Mouse (Mus musculus) liver, embryonic 16.5 days (tissue): ENCODE results near the gene Gm17428. TPM values are rescaled to one million over a fixed set of nuclear protein-coding genes. Genes with fewer than 3 reads are reported as not detected.

Experiments
- ATAC-seq: fragments of 200-750 bp; cut with Nextera tagmentation; 2 replicates; pipeline ENCODE4 v1.8.0; 2017; ENCODE audit warnings: low read depth, mild to moderate bottlenecking, moderate number of reproducible peaks, moderate library complexity
- H3K27ac ChIP-seq: fragments of 300-500 bp; sonication (generic); 2 replicates; pipeline ENCODE4 v1.5.1; 2014; ENCODE audit warnings: mild to moderate bottlenecking, low read length
- H3K27me3 ChIP-seq: fragments of 300-500 bp; sonication (generic); 2 replicates; pipeline ENCODE4 v1.6.1; 2014; ENCODE audit warnings: low read depth, low read length, mixed read lengths; ENCODE audit not compliant: control insufficient read depth, insufficient read depth
- H3K36me3 ChIP-seq: fragments of 300-500 bp; sonication (generic); 2 replicates; pipeline ENCODE4 v1.6.1; 2014; ENCODE audit warnings: mild to moderate bottlenecking; ENCODE audit not compliant: control insufficient read depth, insufficient read depth
- H3K4me1 ChIP-seq: fragments of 300-500 bp; sonication (generic); 2 replicates; pipeline ENCODE4 v1.6.1; 2014; ENCODE audit warnings: low read depth, low read length, mixed read lengths; ENCODE audit not compliant: control insufficient read depth
- H3K4me2 ChIP-seq: fragments of 300-500 bp; sonication (generic); 2 replicates; pipeline ENCODE4 v1.6.1; 2014; ENCODE audit warnings: low read depth, low read length, mixed read lengths
- H3K4me3 ChIP-seq: fragments of 300-500 bp; sonication (generic); 2 replicates; pipeline ENCODE4 v1.5.1; 2014; ENCODE audit warnings: low read depth, mild to moderate bottlenecking, low read length
- H3K9ac ChIP-seq: fragments of 300-500 bp; sonication (generic); 2 replicates; pipeline ENCODE4 v1.6.1; 2014; ENCODE audit warnings: low read depth, low read length
- H3K9me3 ChIP-seq: fragments of 300-500 bp; sonication (generic); replicated peaks from 2 replicates; pipeline ENCODE4 v1.6.1; 2016; ENCODE audit warnings: low read length; ENCODE audit not compliant: control insufficient read depth
- WGBS: fragments of 180-500 bp; shearing (Covaris S2); extraction: QIAGEN DNeasy Blood & Tissue Kit; methylation state at CpG from one replicate; pipeline ENCODE4 v1.1.7; 2014; ENCODE audit not compliant: insufficient replicate concordance; 5-methylcytosine and 5-hydroxymethylcytosine counted together
- polyA plus RNA-seq: library from polyadenylated mRNA; unstranded; fragments of >200 nt; fragmentation: Nextera tagmentation; extraction: Ambion mirVana; gene quantifications from 2 replicates; pipeline ENCODE4 v1.2.1, GENCODE M21; 2015

Gene Gm17428
- polyA plus RNA-seq, 1 experiment from 2014 or later: not detected

GRCm38 (mm10) chr14:55007120-55007908, 30.6 kb downstream of the Gm17428 start:
- 63% methylated on average over 9 of the region's 9 CpGs for WGBS
- Histone ChIP-seq H3K9ac (no peak overlapping the region), H3K4me1 (peaks cover 4% of the 10 kb centered on the region), H3K4me2 (no peak overlapping the region), H3K27me3 (no peaks in the 10 kb centered on the region), H3K9me3 (no peaks in the 10 kb centered on the region), H3K4me3 (no peak overlapping the region), H3K36me3 (no peaks in the 10 kb centered on the region), H3K27ac (no peak overlapping the region)
- no peak for ATAC-seq

- H3K4me3 ChIP-seq: no peak overlapping the region
- H3K9ac ChIP-seq: no peak overlapping the region
- no peak for ATAC-seq
- H3K4me2 ChIP-seq: no peak overlapping the region
- WGBS: 61% methylated on average over 8 of the region's 8 CpGs
- no peaks in the 10 kb centered on the region for H3K36me3 ChIP-seq
- peaks cover 4% of the 10 kb centered on the region for H3K4me1 ChIP-seq
- H3K27me3 ChIP-seq: no peaks in the 10 kb centered on the region
- no peak overlapping the region for H3K27ac ChIP-seq
- no peaks in the 10 kb centered on the region for H3K9me3 ChIP-seq
Measured at GRCm38 (mm10) chr14:55008417-55008816, 31.7 kb downstream of the Gm17428 start.

GRCm38 (mm10) chr14:55011116-55011515, 34.4 kb downstream of the Gm17428 start:
- H3K9me3 ChIP-seq: no peaks in the 10 kb centered on the region
- no peaks in the 10 kb centered on the region for H3K27me3 ChIP-seq
- ATAC-seq: no peak
- no peak overlapping the region for H3K9ac ChIP-seq
- no peak overlapping the region for H3K4me2 ChIP-seq
- 59% methylated on average over 4 of the region's 4 CpGs for WGBS
- H3K4me1 ChIP-seq: peaks cover 5% of the 10 kb centered on the region
- H3K4me3 ChIP-seq: no peak overlapping the region
- H3K27ac ChIP-seq: no peak overlapping the region
- no peaks in the 10 kb centered on the region for H3K36me3 ChIP-seq

- ATAC-seq: peak; percentile 33
Measured at GRCm38 (mm10) chr14:55014591-55014990, 37.9 kb downstream of the Gm17428 start.

GRCm38 (mm10) chr14:55014991-55015766, 38.4 kb downstream of the Gm17428 start, which contains the start of gene Ngdn:
Gene Ngdn (plus strand): TSS chr14:55015454.
- H3K4me1 ChIP-seq: peaks cover 9% of the 10 kb centered on the region
- H3K4me2 ChIP-seq: peak within 1 kb of the TSS; percentile 97
- H3K4me3 ChIP-seq: peak within 1 kb of the TSS; percentile 95
- under 1% methylated on average over 36 of the region's 36 CpGs for WGBS
- H3K9me3 ChIP-seq: no peaks in the 10 kb centered on the region
- H3K9ac ChIP-seq: peak within 1 kb of the TSS; percentile 84
- H3K27ac ChIP-seq: peak within 1 kb of the TSS; percentile 86
- H3K36me3 ChIP-seq: peaks cover 7% of the 10 kb centered on the region; the same call in 1 of the 2 replicates
- no peaks in the 10 kb centered on the region for H3K27me3 ChIP-seq
- peak; percentile 94 for ATAC-seq

More at GRCm38 (mm10) chr14:55014591-55014990, 37.9 kb downstream of the Gm17428 start:
- no peaks in the 10 kb centered on the region for H3K27me3 ChIP-seq
- H3K36me3 ChIP-seq: peaks cover 7% of the 10 kb centered on the region; the same call in 1 of the 2 replicates
- peak overlapping the region; percentile 85 for H3K27ac ChIP-seq
- H3K9ac ChIP-seq: peak overlapping the region; percentile 82
- peak overlapping the region; percentile 95 for H3K4me3 ChIP-seq
- no peaks in the 10 kb centered on the region for H3K9me3 ChIP-seq
- under 1% methylated on average over 27 of the region's 27 CpGs for WGBS
- H3K4me1 ChIP-seq: peaks cover 9% of the 10 kb centered on the region
- H3K4me2 ChIP-seq: peak overlapping the region; percentile 97

- H3K27ac ChIP-seq: peak overlapping the region; percentile 86
- no peaks in the 10 kb centered on the region for H3K9me3 ChIP-seq
- under 1% methylated on average over 17 of the region's 17 CpGs for WGBS
- H3K4me2 ChIP-seq: peak overlapping the region; percentile 97
- H3K9ac ChIP-seq: peak overlapping the region; percentile 84
- peaks cover 7% of the 10 kb centered on the region for H3K36me3 ChIP-seq
- no peaks in the 10 kb centered on the region for H3K27me3 ChIP-seq
- H3K4me1 ChIP-seq: peaks cover 9% of the 10 kb centered on the region
- no peak; the same call in 1 of the 2 replicates for ATAC-seq
- H3K4me3 ChIP-seq: peak overlapping the region; percentile 95
Measured at GRCm38 (mm10) chr14:55015767-55016111, 39.0 kb downstream of the Gm17428 start.

GRCm38 (mm10) chr14:55016876-55017275, 40.1 kb downstream of the Gm17428 start:
- H3K27me3 ChIP-seq: no peaks in the 10 kb centered on the region
- H3K4me2 ChIP-seq: no peak overlapping the region
- no peak for ATAC-seq
- H3K4me3 ChIP-seq: no peak overlapping the region
- no peak overlapping the region for H3K27ac ChIP-seq
- H3K36me3 ChIP-seq: peaks cover 16% of the 10 kb centered on the region
- no peak overlapping the region for H3K9ac ChIP-seq
- H3K9me3 ChIP-seq: no peaks in the 10 kb centered on the region
- 80% methylated on average over 16 of the region's 16 CpGs for whole genome bisulfite sequencing
- peaks cover 9% of the 10 kb centered on the region for H3K4me1 ChIP-seq

GRCm38 (mm10) chr14:55020394-55020793, 43.7 kb downstream of the Gm17428 start:
- no peak for ATAC-seq
- Histone ChIP-seq H3K4me3 (no peak overlapping the region), H3K9ac (no peak overlapping the region), H3K36me3 (peaks cover 25% of the 10 kb centered on the region), H3K27me3 (no peaks in the 10 kb centered on the region), H3K4me2 (no peak overlapping the region), H3K9me3 (no peaks in the 10 kb centered on the region), H3K27ac (no peak overlapping the region), H3K4me1 (peaks cover 4% of the 10 kb centered on the region; the same call in 1 of the 2 replicates)
- 80% methylated on average over 9 of the region's 9 CpGs for WGBS

GRCm38 (mm10) chr14:55023011-55023410, 46.3 kb downstream of the Gm17428 start:
- 86% methylated on average over 15 of the region's 15 CpGs for WGBS
- no peak for ATAC-seq
- H3K27me3 ChIP-seq: no peaks in the 10 kb centered on the region
- no peaks in the 10 kb centered on the region for H3K4me1 ChIP-seq
- H3K36me3 ChIP-seq: peaks cover 21% of the 10 kb centered on the region
- no peak overlapping the region for H3K27ac ChIP-seq
- H3K9me3 ChIP-seq: no peaks in the 10 kb centered on the region
- no peak overlapping the region for H3K9ac ChIP-seq
- no peak overlapping the region for H3K4me3 ChIP-seq
- no peak overlapping the region for H3K4me2 ChIP-seq
